Mouse (Mus musculus): ENCODE results near the gene Kdm6b. TPM values are rescaled to one million over a fixed set of nuclear protein-coding genes. Genes with fewer than 3 reads are reported as not detected.

Gene Kdm6b
- total and polyA plus RNA-seq, 3 experiments, result 4.8 to 145 (median 111) TPM

DNA sequence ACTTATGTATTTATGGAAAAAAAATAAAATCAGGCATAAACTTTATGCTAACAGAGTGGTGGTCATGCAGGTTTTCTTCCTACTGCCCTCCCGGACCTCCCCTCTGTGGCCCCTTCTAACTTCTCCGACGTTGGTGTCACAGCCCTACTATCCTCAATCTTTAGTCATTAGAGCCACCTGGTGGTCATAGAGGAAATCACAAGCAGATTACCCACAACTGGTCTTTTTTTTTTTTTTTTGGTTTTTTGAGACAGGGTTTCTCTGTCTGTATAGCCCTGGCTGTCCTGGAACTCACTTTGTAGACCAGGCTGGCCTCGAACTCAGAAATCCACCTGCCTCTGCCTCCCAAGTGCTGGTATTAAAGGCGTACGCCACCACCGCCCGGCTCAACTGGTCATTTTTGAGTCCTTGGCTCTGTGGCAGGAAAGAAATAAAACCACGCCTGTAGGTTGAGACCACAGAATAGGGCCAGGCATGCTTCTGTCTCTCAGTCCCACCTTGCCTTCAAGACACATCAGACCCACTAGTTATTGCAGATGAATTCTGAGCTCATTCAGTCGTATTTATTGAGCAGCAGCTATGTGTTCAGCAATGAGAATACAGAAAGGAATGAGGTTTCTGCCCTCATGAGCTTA, 23.0 kb downstream of the Kdm6b start:
- Histone ChIP-seq H3K4me3 (ENCODE audit: low read depth, low read length) (no peak overlapping the region), H3K4me1 (ENCODE audit: insufficient read depth, low read depth, low read length) (peaks cover 15% of the 10 kb centered on the region), H3K36me3 (replicated peaks) (peaks cover 16% of the 10 kb centered on the region), H3K27me3 (ENCODE audit: insufficient read depth, low read length) (no peaks in the 10 kb centered on the region), H3K9me3 (replicated peaks) (no peaks in the 10 kb centered on the region)
- TF ChIP-seq GATA1 (IDR thresholded peaks at IDR 0.05; ENCODE audit: borderline replicate concordance, low read length), result no peak
- TF ChIP-seq POLR2AphosphoS5 (IDR thresholded peaks at IDR 0.05; ENCODE audit: insufficient replicate concordance, low read depth, low read length), result no peak
- TF ChIP-seq GATA2 (IDR thresholded peaks at IDR 0.05; ENCODE audit: borderline replicate concordance, low read depth, low read length), result no peak
- TF ChIP-seq CTCF (IDR thresholded peaks at IDR 0.05; ENCODE audit: low read depth, low read length), result no peak
- TF ChIP-seq TAL1 (conservative IDR thresholded peaks at IDR 0.05; ENCODE audit: low read depth, low read length), result no peak
- DNase-seq (ENCODE audit: low spot score) (no peak), ATAC-seq (ENCODE audit: extremely low read depth, insufficient number of reproducible peaks, low FRiP score, poor library complexity, severe bottlenecking) (no peak)

GRCm38 (mm10) chr11:69389531-69390399, 23.7 kb downstream of the Kdm6b start:
- peaks cover 15% of the 10 kb centered on the region for H3K4me1 ChIP-seq (ENCODE audit: insufficient read depth, low read depth, low read length)
- DNase-seq (ENCODE audit: low spot score) (no peak), ATAC-seq (ENCODE audit: extremely low read depth, insufficient number of reproducible peaks, low FRiP score, poor library complexity, severe bottlenecking) (no peak)
- no peak overlapping the region for H3K4me3 ChIP-seq (ENCODE audit: low read depth, low read length)
- no peaks in the 10 kb centered on the region for H3K27me3 ChIP-seq (ENCODE audit: insufficient read depth, low read length)
- no peak for TF ChIP-seq GATA1 (IDR thresholded peaks at IDR 0.05; ENCODE audit: borderline replicate concordance, low read length)
- no peak for TF ChIP-seq POLR2AphosphoS5 (IDR thresholded peaks at IDR 0.05; ENCODE audit: insufficient replicate concordance, low read depth, low read length)
- TF ChIP-seq GATA2 (IDR thresholded peaks at IDR 0.05; ENCODE audit: borderline replicate concordance, low read depth, low read length), result no peak
- TF ChIP-seq CTCF (IDR thresholded peaks at IDR 0.05; ENCODE audit: low read depth, low read length), result no peak
- TF ChIP-seq TAL1 (conservative IDR thresholded peaks at IDR 0.05; ENCODE audit: low read depth, low read length), result no peak
- H3K36me3 ChIP-seq (replicated peaks), result peaks cover 16% of the 10 kb centered on the region
- no peaks in the 10 kb centered on the region for H3K9me3 ChIP-seq (replicated peaks)

GRCm38 (mm10) chr11:69388680-69389079, 24.8 kb downstream of the Kdm6b start:
- Histone ChIP-seq H3K9me3 (replicated peaks) (no peaks in the 10 kb centered on the region), H3K4me1 (ENCODE audit: insufficient read depth, low read depth, low read length) (peaks cover 10% of the 10 kb centered on the region; the same call in 1 of the 2 replicates), H3K4me3 (ENCODE audit: low read depth, low read length) (no peak overlapping the region), H3K36me3 (replicated peaks) (peaks cover 20% of the 10 kb centered on the region), H3K27me3 (ENCODE audit: insufficient read depth, low read length) (no peaks in the 10 kb centered on the region)
- no peak for DNase-seq (ENCODE audit: low spot score)
- ATAC-seq (ENCODE audit: extremely low read depth, insufficient number of reproducible peaks, low FRiP score, poor library complexity, severe bottlenecking), result no peak
- no peak for TF ChIP-seq GATA1 (IDR thresholded peaks at IDR 0.05; ENCODE audit: borderline replicate concordance, low read length)
- no peak for TF ChIP-seq TAL1 (conservative IDR thresholded peaks at IDR 0.05; ENCODE audit: low read depth, low read length)
- no peak for TF ChIP-seq POLR2AphosphoS5 (IDR thresholded peaks at IDR 0.05; ENCODE audit: insufficient replicate concordance, low read depth, low read length)
- TF ChIP-seq CTCF (IDR thresholded peaks at IDR 0.05; ENCODE audit: low read depth, low read length), result no peak
- no peak for TF ChIP-seq GATA2 (IDR thresholded peaks at IDR 0.05; ENCODE audit: borderline replicate concordance, low read depth, low read length)

- no peak for ATAC-seq (ENCODE audit: extremely low read depth, insufficient number of reproducible peaks, low FRiP score, poor library complexity, severe bottlenecking)
- Histone ChIP-seq H3K9me3 (replicated peaks) (no peaks in the 10 kb centered on the region), H3K4me1 (ENCODE audit: insufficient read depth, low read depth, low read length) (peaks cover 9% of the 10 kb centered on the region; the same call in 1 of the 2 replicates), H3K36me3 (replicated peaks) (peaks cover 26% of the 10 kb centered on the region), H3K27me3 (ENCODE audit: insufficient read depth, low read length) (no peaks in the 10 kb centered on the region), H3K4me3 (ENCODE audit: low read depth, low read length) (no peak overlapping the region)
- no peak for TF ChIP-seq GATA2 (IDR thresholded peaks at IDR 0.05; ENCODE audit: borderline replicate concordance, low read depth, low read length)
- TF ChIP-seq GATA1 (IDR thresholded peaks at IDR 0.05; ENCODE audit: borderline replicate concordance, low read length), result no peak
- no peak for TF ChIP-seq CTCF (IDR thresholded peaks at IDR 0.05; ENCODE audit: low read depth, low read length)
- TF ChIP-seq POLR2AphosphoS5 (IDR thresholded peaks at IDR 0.05; ENCODE audit: insufficient replicate concordance, low read depth, low read length), result no peak
- no peak for TF ChIP-seq TAL1 (conservative IDR thresholded peaks at IDR 0.05; ENCODE audit: low read depth, low read length)
- DNase-seq (ENCODE audit: low spot score), result no peak
Measured at GRCm38 (mm10) chr11:69386758-69387157, 26.7 kb downstream of the Kdm6b start.

GRCm38 (mm10) chr11:69384979-69385378, 28.5 kb downstream of the Kdm6b start:
- no peak for TF ChIP-seq CTCF (IDR thresholded peaks at IDR 0.05; ENCODE audit: low read depth, low read length)
- TF ChIP-seq GATA2 (IDR thresholded peaks at IDR 0.05; ENCODE audit: borderline replicate concordance, low read depth, low read length), result no peak
- no peak for TF ChIP-seq GATA1 (IDR thresholded peaks at IDR 0.05; ENCODE audit: borderline replicate concordance, low read length)
- TF ChIP-seq POLR2AphosphoS5 (IDR thresholded peaks at IDR 0.05; ENCODE audit: insufficient replicate concordance, low read depth, low read length), result no peak
- no peak for TF ChIP-seq TAL1 (conservative IDR thresholded peaks at IDR 0.05; ENCODE audit: low read depth, low read length)
- H3K4me1 ChIP-seq (ENCODE audit: insufficient read depth, low read depth, low read length), result peaks cover 6% of the 10 kb centered on the region; the same call in 1 of the 2 replicates
- H3K9me3 ChIP-seq (replicated peaks), result no peaks in the 10 kb centered on the region
- H3K36me3 ChIP-seq (replicated peaks), result peaks cover 29% of the 10 kb centered on the region
- no peaks in the 10 kb centered on the region for H3K27me3 ChIP-seq (ENCODE audit: insufficient read depth, low read length)
- ATAC-seq (ENCODE audit: extremely low read depth, insufficient number of reproducible peaks, low FRiP score, poor library complexity, severe bottlenecking) (no peak), DNase-seq (ENCODE audit: low spot score) (no peak)
- no peak overlapping the region for H3K4me3 ChIP-seq (ENCODE audit: low read depth, low read length)
